ENCODE assay signal across 8 mouse cellular contexts in genomic region chr19:4282898-4283553, GRCm38 (mm10). TPM values are rescaled to one million over a fixed set of nuclear protein-coding genes. Genes with fewer than 3 reads are reported as not detected.
DNase-seq lines count a peak whose midpoint lies in the region; ATAC-seq and TF ChIP-seq lines count a peak whose summit lies in the region.

Gene Ankrd13d, minus strand, starts transcription at chr19:4283137.

- no peaks in the 10 kb centered on the region for H3K9me3 ChIP-seq in heart, embryonic 13.5 days
- H3K9me3 ChIP-seq in liver, embryonic 11.5 days (ENCODE audit: control insufficient read depth, low read length): no peaks in the 10 kb centered on the region

- DNase-seq in CD8-positive naive resting alpha-beta T cell, adult 2 months (ENCODE audit: low read depth in 2 of 2, low spot score in 2 of 2): peak; percentile 92 to 94
- peak; percentile 40 for DNase-seq in c-Kit-negative CD71-positive TER-119-positive erythroid progenitor cells, embryonic 14.5 days (ENCODE audit: low read depth, low spot score)
- DNase-seq in fibroblast of lung, adult 2 months (ENCODE audit: low read depth): peak; percentile 48
- peak; percentile 92 for DNase-seq in kidney, postnatal 10 days
- DNase-seq in liver, embryonic 11.5 days (ENCODE audit: low spot score): peak; percentile 87
- peak; percentile 96 for DNase-seq in splenic B cell, adult 2 months (ENCODE audit: low read depth, low spot score)

- no peak within 1 kb of the TSS for H3K27ac ChIP-seq in heart, embryonic 13.5 days (replicated peaks)
- peak within 1 kb of the TSS; percentile 13; the same call in 1 of the 2 replicates for H3K27ac ChIP-seq in liver, embryonic 11.5 days (ENCODE audit: low read depth, low read length)

- H3K36me3 ChIP-seq in heart, embryonic 13.5 days: peaks cover 32% of the 10 kb centered on the region
- peaks cover 21% of the 10 kb centered on the region for H3K36me3 ChIP-seq in liver, embryonic 11.5 days (ENCODE audit: control insufficient read depth, insufficient read depth, low read length)
- H3K36me3 ChIP-seq in myocyte (ENCODE audit: control insufficient read depth, insufficient read depth): no peaks in the 10 kb centered on the region
- H3K36me3 ChIP-seq in splenic B cell, adult 2 months (ENCODE audit: control insufficient read depth, insufficient read depth, low read length, poor library complexity, severe bottlenecking): peaks cover 10% of the 10 kb centered on the region

- H3K79me2 ChIP-seq in myocyte (ENCODE audit: control insufficient read depth, insufficient read depth): no peaks in the 10 kb centered on the region

- H3K9ac ChIP-seq in heart, embryonic 13.5 days: peak within 1 kb of the TSS; percentile 74
- peak within 1 kb of the TSS; percentile 70 for H3K9ac ChIP-seq in liver, embryonic 11.5 days (ENCODE audit: low read depth, low read length)

- peak within 1 kb of the TSS; percentile 71 for H3K4me2 ChIP-seq in heart, embryonic 13.5 days
- H3K4me2 ChIP-seq in liver, embryonic 11.5 days: peak within 1 kb of the TSS; percentile 95
- H3K4me2 ChIP-seq in myocyte (ENCODE audit: low read depth): peak within 1 kb of the TSS; percentile 19

- WGBS in heart, embryonic 13.5 days: under 1% methylated on average over 49 of the region's 50 CpGs
- under 1% methylated on average over 50 of the region's 50 CpGs for WGBS in liver, embryonic 11.5 days

- TF ChIP-seq POLR2A in myocyte (IDR thresholded peaks at IDR 0.05; ENCODE audit: insufficient read length, low read depth): peak; percentile 19

- no peak within 1 kb of the TSS for H3ac ChIP-seq in myocyte (ENCODE audit: control insufficient read depth, insufficient read length)

- H3K27me3 ChIP-seq in heart, embryonic 13.5 days (replicated peaks): peaks cover 16% of the 10 kb centered on the region
- 0 out of 2 replicates have a peak, but pooled peaks cover 2% of the 10 kb centered on the region for H3K27me3 ChIP-seq in liver, embryonic 11.5 days (replicated peaks; ENCODE audit: control insufficient read depth, insufficient read depth, low read length)
- no peaks in the 10 kb centered on the region for H3K27me3 ChIP-seq in myocyte (ENCODE audit: control insufficient read depth, insufficient read depth, insufficient read length)
- no peaks in the 10 kb centered on the region for H3K27me3 ChIP-seq in splenic B cell, adult 2 months (ENCODE audit: control insufficient read depth, insufficient read depth, low read length, poor library complexity, severe bottlenecking)

- peak; percentile 86 for ATAC-seq in heart, embryonic 13.5 days (ENCODE audit: extremely low read depth, insufficient number of reproducible peaks, low FRiP score, low TSS enrichment)
- ATAC-seq in liver, embryonic 11.5 days (replicated peaks; ENCODE audit: low FRiP score): peak; percentile 89

- H3K4me1 ChIP-seq in heart, embryonic 13.5 days: peaks cover 13% of the 10 kb centered on the region; the same call in 1 of the 2 replicates
- peaks cover 2% of the 10 kb centered on the region for H3K4me1 ChIP-seq in liver, embryonic 11.5 days (replicated peaks; ENCODE audit: control insufficient read depth, insufficient read depth, low read length)

- H3K4me3 ChIP-seq in heart, embryonic 13.5 days: peak within 1 kb of the TSS; percentile 54
- peak within 1 kb of the TSS; percentile 71 for H3K4me3 ChIP-seq in liver, embryonic 11.5 days (ENCODE audit: low read depth, low read length)
- peak within 1 kb of the TSS; percentile 18 for H3K4me3 ChIP-seq in myocyte

TF ChIP-seq in myocyte, 11 proteins besides CTCF, POLR2A, EP300 and RAD21:
- TF ChIP-seq REST (IDR thresholded peaks at IDR 0.05; ENCODE audit: insufficient read depth, insufficient read length) (no peak), MYOG (IDR thresholded peaks at IDR 0.05; ENCODE audit: control insufficient read depth in 1 of 3, insufficient read depth in 1 of 3, insufficient read length in 2 of 3, low read depth in 2 of 3) (peak in 1 of 3 experiments; percentile 26), POLR2AphosphoS2 (IDR thresholded peaks at IDR 0.05; ENCODE audit: insufficient read length, low read depth) (peak; percentile 16)

RNA-seq across cellular contexts. Expression of gene Ankrd13d, which starts in this region (rescaled TPM):
- 1.0 and 1.6 TPM in 2 replicates for polyA plus RNA-seq in heart, embryonic 13.5 days (2015; fragmentation: Nextera tagmentation; extraction: Ambion mirVana)
- polyA plus RNA-seq in liver, embryonic 11.5 days (2014; fragmentation: Nextera tagmentation; extraction: Ambion mirVana): 2.9 and 3.2 TPM in 2 replicates
- polyA plus RNA-seq in myocyte (2012; fragmentation: generic; extraction: Trizol): 1.7 TPM

Comparison
In these comparisons a context has a peak if more than half of its experiments do, and no peak if none do; other contexts are left out.
1. DNase-seq: peak in every context shown above with its lines; median percentile 96 in splenic B cell, adult 2 months; 93 in CD8-positive naive resting alpha-beta T cell, adult 2 months; 92 in kidney, postnatal 10 days; 87 in liver, embryonic 11.5 days; 48 in fibroblast of lung, adult 2 months; 40 in c-Kit-negative CD71-positive TER-119-positive erythroid progenitor cells, embryonic 14.5 days.
2. H3K4me2 ChIP-seq: peak in every context shown above with its lines; median percentile 95 in liver, embryonic 11.5 days; 71 in heart, embryonic 13.5 days; 19 in myocyte.
3. H3K4me3 ChIP-seq: peak in every context shown above with its lines; median percentile 71 in liver, embryonic 11.5 days; 54 in heart, embryonic 13.5 days; 18 in myocyte.